Mouse (Mus musculus) heart, embryonic 15.5 days (tissue): Measurements from ENCODE around the gene Atxn3. TPM values are rescaled to one million over a fixed set of nuclear protein-coding genes. Genes with fewer than 3 reads are reported as not detected.

Experiments
- ATAC-seq: fragments of 200-750 bp; cut with Nextera tagmentation; replicated peaks from 2 replicates; pipeline ENCODE4 v1.8.0; 2017; ENCODE audit warnings: low read depth, moderate TSS enrichment; ENCODE audit not compliant: insufficient number of reproducible peaks, insufficient read depth, low FRiP score
- H3K27ac ChIP-seq: fragments of 300-500 bp; sonication (generic); 2 replicates; pipeline ENCODE4 v1.5.1; 2015; ENCODE audit warnings: mild to moderate bottlenecking, inconsistent platforms
- H3K27me3 ChIP-seq: fragments of 300-500 bp; sonication (generic); 2 replicates; pipeline ENCODE4 v1.6.1; 2015; ENCODE audit warnings: inconsistent platforms
- H3K36me3 ChIP-seq: fragments of 300-500 bp; sonication (generic); 2 replicates; pipeline ENCODE4 v1.6.1; 2015; ENCODE audit warnings: mild to moderate bottlenecking, inconsistent platforms
- H3K4me1 ChIP-seq: fragments of 300-500 bp; sonication (generic); replicated peaks from 2 replicates; pipeline ENCODE4 v1.6.1; 2015; ENCODE audit warnings: inconsistent platforms
- H3K4me2 ChIP-seq: fragments of 300-500 bp; sonication (generic); 2 replicates; pipeline ENCODE4 v1.6.1; 2015; ENCODE audit warnings: inconsistent platforms, mild to moderate bottlenecking, moderate library complexity
- H3K4me3 ChIP-seq: fragments of 300-500 bp; sonication (generic); 2 replicates; pipeline ENCODE4 v1.5.1; 2015; ENCODE audit warnings: mild to moderate bottlenecking, inconsistent platforms
- H3K9ac ChIP-seq: fragments of 300-500 bp; sonication (generic); 2 replicates; pipeline ENCODE4 v1.6.1; 2015; ENCODE audit warnings: mild to moderate bottlenecking, inconsistent platforms
- H3K9me3 ChIP-seq: fragments of 300-500 bp; sonication (generic); replicated peaks from 2 replicates; pipeline ENCODE4 v1.6.1; 2016; ENCODE audit warnings: inconsistent platforms
- WGBS: fragments of 180-500 bp; shearing (Covaris S2); methylation state at CpG from one replicate; pipeline ENCODE4 v1.1.7; 2015; ENCODE audit warnings: mixed read lengths; 5-methylcytosine and 5-hydroxymethylcytosine counted together
- polyA plus RNA-seq: library from polyadenylated mRNA; unstranded; fragments of >200 nt; fragmentation: Nextera tagmentation; extraction: Ambion mirVana; gene quantifications from 2 replicates; pipeline ENCODE4 v1.2.1, GENCODE M21; 2015

The Atxn3 gene
- polyA plus RNA-seq, 1 experiment from 2014 or later = 7.8 TPM

- WGBS = 77% methylated on average over 2 of the region's 2 CpGs
These were observed 69.7 kb downstream of the Atxn3 start for GRCm38 (mm10) chr12:101888312-101888711.

GRCm38 (mm10) chr12:101884926-101885325, 73.1 kb downstream of the Atxn3 start:
- H3K9me3 ChIP-seq = no peaks in the 10 kb centered on the region
- no peak for ATAC-seq
- WGBS = 95% methylated on average over 7 of the region's 7 CpGs
- no peak overlapping the region for H3K9ac ChIP-seq
- H3K27me3 ChIP-seq = no peaks in the 10 kb centered on the region
- H3K4me2 ChIP-seq = no peak overlapping the region
- no peaks in the 10 kb centered on the region for H3K4me1 ChIP-seq
- H3K36me3 ChIP-seq = peaks cover 48% of the 10 kb centered on the region
- H3K27ac ChIP-seq = no peak overlapping the region
- no peak overlapping the region for H3K4me3 ChIP-seq

More at GRCm38 (mm10) chr12:101888312-101888711, 69.7 kb downstream of the Atxn3 start:
- no peak overlapping the region for H3K4me2 ChIP-seq
- no peaks in the 10 kb centered on the region for H3K9me3 ChIP-seq
- ATAC-seq = no peak
- peaks cover 67% of the 10 kb centered on the region for H3K36me3 ChIP-seq
- H3K9ac ChIP-seq = no peak overlapping the region
- H3K27ac ChIP-seq = no peak overlapping the region
- H3K4me3 ChIP-seq = no peak overlapping the region
- no peaks in the 10 kb centered on the region for H3K27me3 ChIP-seq
- H3K4me1 ChIP-seq = no peaks in the 10 kb centered on the region

GRCm38 (mm10) chr12:101876374-101876773, 81.7 kb downstream of the Atxn3 start:
- H3K4me3 ChIP-seq = no peak overlapping the region
- peaks cover 44% of the 10 kb centered on the region for H3K36me3 ChIP-seq
- H3K9ac ChIP-seq = no peak overlapping the region
- no peak overlapping the region for H3K4me2 ChIP-seq
- no peaks in the 10 kb centered on the region for H3K27me3 ChIP-seq
- no peak for ATAC-seq
- H3K4me1 ChIP-seq = no peaks in the 10 kb centered on the region
- H3K9me3 ChIP-seq = no peaks in the 10 kb centered on the region
- 88% methylated on average over 2 of the region's 2 CpGs for WGBS
- H3K27ac ChIP-seq = no peak overlapping the region

DNA sequence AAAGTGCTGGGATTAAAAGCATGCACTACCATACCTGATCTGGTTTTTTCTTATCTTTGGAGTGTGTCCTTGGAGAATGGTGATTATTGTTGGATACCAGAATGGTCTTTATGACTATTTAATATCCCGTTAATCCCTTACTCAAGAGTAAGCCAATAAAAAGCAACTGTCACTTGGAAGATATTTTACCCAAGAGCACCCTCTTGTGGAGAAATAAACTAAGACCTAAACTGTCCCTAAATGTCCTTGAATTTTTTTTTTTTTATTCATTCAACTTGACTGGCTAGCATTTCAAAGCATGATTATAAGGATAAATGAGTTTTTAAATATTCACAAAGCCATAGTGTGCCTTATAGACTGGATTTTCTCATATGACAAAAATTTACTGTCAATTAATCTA, 82.9 kb downstream of the Atxn3 start:
- WGBS = 61% methylated on average over 1 of the region's 1 CpGs
- ATAC-seq = no peak
- Histone ChIP-seq H3K4me3 (no peak overlapping the region), H3K9me3 (no peaks in the 10 kb centered on the region), H3K4me1 (no peaks in the 10 kb centered on the region), H3K27me3 (no peaks in the 10 kb centered on the region), H3K9ac (no peak overlapping the region), H3K36me3 (peaks cover 44% of the 10 kb centered on the region), H3K27ac (no peak overlapping the region), H3K4me2 (no peak overlapping the region)

Other genes with a start within 250 kb of the Atxn3 start
- gene Tc2n, start 239.7 kb downstream of the Atxn3 start, polyA plus RNA-seq = 0.49 and 0.74 TPM in 2 replicates
- gene Fbln5, start 139.2 kb downstream of the Atxn3 start, polyA plus RNA-seq = 215 and 348 TPM in 2 replicates
- gene Trip11, start 45.0 kb downstream of the Atxn3 start, polyA plus RNA-seq = 20.8 TPM in 2 replicates
- 17.8 and 18.7 TPM in 2 replicates for gene Cpsf2, start 17.7 kb upstream of the Atxn3 start, polyA plus RNA-seq
- gene Slc24a4, start 170.5 kb upstream of the Atxn3 start, polyA plus RNA-seq = 2.8 and 2.9 TPM in 2 replicates